Mouse (Mus musculus) right cerebral cortex, postnatal 25 days (tissue): ENCODE results near the gene Zc3h7a.
A peak's percentile ranks its signal among the peaks of the same experiment; 100 is the strongest.
"Not testable (repeated sequence)": the region's sequence is repeated elsewhere in the genome, so short reads cannot be mapped to it uniquely, and the experiment has no call there.

Experiments used
- DNase-seq: peaks from one replicate; pipeline ENCODE4 v3.0.0; 2022

Gene Zc3h7a

GRCm38 (mm10) chr16:11176208-11176883 lies at the start of gene Zc3h7a:
Gene Zc3h7a (minus strand): TSS chr16:11176393.
- DNase-seq, result peak; percentile 91

GRCm38 (mm10) chr16:11217801-11218200 lies 41.6 kb upstream of the Zc3h7a start:
- DNase-seq, result no peak

- no peak for DNase-seq
These were observed 27.6 kb upstream of the Zc3h7a start for GRCm38 (mm10) chr16:11203600-11204390.

- peak; percentile 87 for DNase-seq
These were observed 26.7 kb upstream of the Zc3h7a start, which contains the start of gene Rsl1d1 for GRCm38 (mm10) chr16:11202571-11203554. Gene Rsl1d1 (minus strand): TSS chr16:11203331.

GRCm38 (mm10) chr16:11201740-11202394 lies 25.7 kb upstream of the Zc3h7a start:
- DNase-seq, result no peak

GRCm38 (mm10) chr16:11200247-11200646 lies 24.1 kb upstream of the Zc3h7a start:
- no peak for DNase-seq

GRCm38 (mm10) chr16:11198467-11198866 lies 22.3 kb upstream of the Zc3h7a start:
- no peak for DNase-seq

- DNase-seq, result no peak
These were observed 20.9 kb upstream of the Zc3h7a start for GRCm38 (mm10) chr16:11197052-11197451.

DNA sequence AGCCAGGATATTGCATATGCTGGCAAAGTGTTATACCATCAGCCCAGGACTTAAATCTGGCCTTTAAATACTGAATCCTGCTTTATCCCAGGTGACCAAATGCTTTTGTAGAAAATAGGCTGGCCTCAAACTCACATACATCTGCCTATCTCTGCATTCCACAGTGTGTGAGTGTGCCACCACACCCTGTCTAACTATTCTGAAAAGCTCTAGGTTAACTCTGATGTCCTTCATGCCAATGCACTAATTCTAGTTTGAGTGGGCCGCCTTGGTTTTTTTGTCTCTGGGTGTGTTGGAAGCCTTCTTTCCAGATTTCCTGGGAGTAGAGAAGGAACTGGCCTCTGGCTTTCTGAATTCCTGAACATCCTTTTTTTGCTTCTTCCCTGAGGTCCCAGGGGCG lies 17.0 kb upstream of the Zc3h7a start:
- DNase-seq, result no peak

- DNase-seq, result peak; percentile 58
These were observed 14.0 kb upstream of the Zc3h7a start for GRCm38 (mm10) chr16:11190150-11190549.

- DNase-seq, result no peak
These were observed 1.2 kb upstream of the Zc3h7a start for GRCm38 (mm10) chr16:11177404-11177803.

DNA sequence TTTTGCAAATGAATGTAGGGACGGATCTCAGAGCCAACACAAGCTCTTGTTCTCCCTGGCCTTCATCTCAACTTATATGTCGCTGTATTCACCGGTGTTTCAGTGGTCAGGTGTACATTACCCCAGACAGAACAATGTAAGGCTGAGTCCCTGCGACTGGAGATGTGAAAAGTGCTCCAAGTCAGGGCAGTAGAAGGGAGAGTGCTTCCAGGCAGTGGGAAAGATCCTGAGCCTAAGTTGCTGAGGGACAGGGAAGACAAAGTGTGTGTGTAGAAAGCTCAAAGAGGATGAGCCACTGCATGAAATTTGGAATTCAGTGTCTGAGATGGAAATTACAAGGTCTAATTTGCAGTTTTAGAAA lies 671 bp upstream of the Zc3h7a start:
- DNase-seq, result no peak

- no peak for DNase-seq
These were observed 545 bp downstream of the Zc3h7a start for GRCm38 (mm10) chr16:11175489-11176207.

DNA sequence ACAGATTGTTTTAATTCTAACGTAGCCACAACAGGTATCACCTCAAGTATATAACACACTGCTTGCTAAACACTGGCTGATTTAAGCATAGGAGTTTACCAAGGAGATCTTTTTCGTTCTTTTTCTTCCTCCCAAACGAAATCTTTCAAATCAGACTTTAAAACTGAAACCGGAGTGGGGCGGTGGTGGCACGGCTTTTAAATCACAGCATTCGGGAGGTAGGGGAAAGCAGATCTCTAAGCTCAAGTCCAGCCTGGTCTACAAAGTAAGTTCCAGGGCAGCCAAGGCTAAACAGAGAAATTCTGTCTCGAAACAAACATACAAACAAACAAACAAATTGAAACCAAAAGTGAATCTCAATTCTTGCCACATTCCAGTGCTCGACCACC lies 1.1 kb downstream of the Zc3h7a start:
- DNase-seq, result no peak

DNA sequence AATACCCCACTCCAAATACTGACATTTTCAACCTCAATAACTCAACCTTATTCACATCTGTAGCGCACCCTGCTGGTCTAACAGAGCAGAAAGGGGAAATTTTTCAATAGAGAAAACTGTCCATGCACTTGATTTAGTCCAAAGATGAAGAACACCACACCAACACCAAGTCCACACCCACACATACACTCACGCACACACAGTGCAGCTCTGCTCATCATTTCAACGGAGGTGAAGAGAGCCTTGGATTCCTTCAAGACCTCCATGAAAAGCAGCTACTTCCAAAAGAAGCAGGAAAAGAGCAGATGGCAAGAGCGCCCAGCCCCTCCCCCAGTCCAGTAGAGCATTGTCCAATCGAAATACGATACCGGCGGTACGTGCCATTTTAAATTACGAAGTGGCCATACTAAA lies 1.5 kb downstream of the Zc3h7a start:
- peak; percentile 29 for DNase-seq

DNA sequence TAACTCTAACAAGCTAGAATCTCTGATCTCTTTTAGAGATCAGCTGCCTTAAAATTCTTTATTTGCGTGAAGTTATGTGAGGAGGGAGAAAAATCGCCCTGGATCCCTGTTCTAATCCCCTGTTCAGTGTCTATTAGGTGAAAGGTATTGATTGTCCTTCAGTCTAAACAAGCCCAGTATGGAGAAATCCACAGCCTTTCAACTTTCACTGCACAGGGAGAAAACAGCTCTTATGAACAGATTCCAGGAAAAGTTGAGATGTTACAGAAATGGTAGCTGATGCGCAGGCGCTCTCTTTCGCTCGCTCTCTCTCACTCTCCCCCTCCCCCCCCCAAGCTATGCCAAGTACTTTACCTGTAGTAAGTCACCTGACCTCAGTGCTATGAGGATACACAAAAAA lies 4.5 kb downstream of the Zc3h7a start:
- DNase-seq, result no peak

- peak; percentile 21 for DNase-seq
These were observed 9.8 kb downstream of the Zc3h7a start for GRCm38 (mm10) chr16:11166431-11166830.

GRCm38 (mm10) chr16:11164695-11165255 lies 11.4 kb downstream of the Zc3h7a start:
- no peak for DNase-seq

DNA sequence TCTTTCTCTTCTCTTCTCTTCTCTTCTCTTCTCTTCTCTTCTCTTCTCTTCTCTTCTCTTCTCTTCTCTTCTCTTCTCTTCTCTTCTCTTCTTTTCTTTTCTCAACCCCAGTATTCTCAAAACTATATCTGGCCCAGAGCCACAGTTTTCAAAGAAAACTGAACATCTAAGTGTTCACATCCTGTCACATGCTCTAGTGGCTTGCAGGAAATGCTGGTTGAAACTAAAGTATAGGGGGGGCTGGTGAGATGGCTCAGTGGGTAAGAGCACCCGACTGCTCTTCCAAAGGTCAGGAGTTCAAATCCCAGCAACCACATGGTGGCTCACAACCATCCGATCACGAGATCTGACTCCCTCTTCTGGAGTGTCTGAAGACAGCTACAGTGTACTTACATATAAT lies 18.5 kb downstream of the Zc3h7a start:
- not testable (repeated sequence) for DNase-seq

- DNase-seq, result no peak
These were observed 21.7 kb downstream of the Zc3h7a start for GRCm38 (mm10) chr16:11154500-11154899.

DNA sequence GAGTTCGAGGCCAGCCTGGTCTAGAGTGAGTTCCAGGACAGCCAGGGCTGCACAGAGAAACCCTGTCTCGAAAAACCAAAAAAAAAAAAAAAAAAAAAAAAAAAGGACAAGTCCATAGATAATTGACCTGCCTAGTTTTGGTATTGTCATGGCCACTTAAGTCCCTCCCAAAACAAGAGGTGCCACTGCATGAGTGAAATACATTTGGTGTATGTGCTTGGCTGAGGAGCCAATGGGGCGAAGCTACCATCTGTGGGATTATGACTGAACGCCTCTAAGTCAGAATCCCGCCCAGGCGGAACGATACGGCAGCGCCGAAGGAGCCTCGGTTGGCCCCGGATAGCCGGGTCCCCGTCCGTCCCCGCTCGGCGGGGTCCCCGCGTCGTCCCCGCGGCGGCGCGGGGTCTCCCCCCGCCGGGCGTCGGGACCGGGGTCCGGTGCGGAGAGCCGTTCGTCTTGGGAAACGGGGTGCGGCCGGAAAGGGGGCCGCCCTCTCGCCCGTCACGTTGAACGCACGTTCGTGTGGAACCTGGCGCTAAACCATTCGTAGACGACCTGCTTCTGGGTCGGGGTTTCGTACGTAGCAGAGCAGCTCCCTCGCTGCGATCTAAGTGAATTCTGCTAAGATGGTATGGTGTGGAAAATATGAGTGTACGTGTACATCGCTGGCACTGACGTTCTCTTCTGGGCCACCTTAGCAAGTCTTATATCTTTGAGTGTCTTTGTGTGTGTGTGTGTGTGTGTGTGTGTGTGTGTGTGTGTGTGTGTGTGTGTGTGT lies 32.3 kb downstream of the Zc3h7a start:
- DNase-seq, result peak; percentile 100
